Mouse (Mus musculus): ENCODE measurements around the gene Myh7. TPM values are rescaled to one million over a fixed set of nuclear protein-coding genes. Genes with fewer than 3 reads are reported as not detected.

The Myh7 gene
- polyA plus RNA-seq, 1 experiment, result 6.9 TPM

- 57% methylated on average over 15 of the region's 15 CpGs for WGBS
- no peaks in the 10 kb centered on the region for H3K27me3 ChIP-seq (ENCODE audit: control insufficient read depth, insufficient read depth, low read length)
Observed at GRCm38 (mm10) chr14:54938431-54939219, 55.8 kb downstream of the Myh7 start.

GRCm38 (mm10) chr14:54937361-54938182 lies 56.9 kb downstream of the Myh7 start:
- Histone ChIP-seq H3K4me1 (ENCODE audit: control insufficient read depth, insufficient read depth, low read length) (no peaks in the 10 kb centered on the region), H3K27me3 (ENCODE audit: control insufficient read depth, insufficient read depth, low read length) (no peaks in the 10 kb centered on the region), H3K4me3 (replicated peaks; ENCODE audit: insufficient read depth, low read depth, low read length) (no peak overlapping the region), H3K27ac (ENCODE audit: insufficient read depth, low read length) (no peak overlapping the region)
- no peak for DNase-seq
- TF ChIP-seq POLR2A (IDR thresholded peaks at IDR 0.05; ENCODE audit: borderline replicate concordance, insufficient read depth, low read length) (no peak), CTCF (IDR thresholded peaks at IDR 0.05; ENCODE audit: borderline replicate concordance, insufficient read depth, low read depth, low read length) (no peak)
- 84% methylated on average over 16 of the region's 16 CpGs for whole genome bisulfite sequencing

More at GRCm38 (mm10) chr14:54938431-54939219, 55.8 kb downstream of the Myh7 start:
- DNase-seq, result no peak
- H3K27ac ChIP-seq (ENCODE audit: insufficient read depth, low read length), result no peak overlapping the region
- TF ChIP-seq POLR2A (IDR thresholded peaks at IDR 0.05; ENCODE audit: borderline replicate concordance, insufficient read depth, low read length) (no peak), CTCF (IDR thresholded peaks at IDR 0.05; ENCODE audit: borderline replicate concordance, insufficient read depth, low read depth, low read length) (no peak)
- no peaks in the 10 kb centered on the region for H3K4me1 ChIP-seq (ENCODE audit: control insufficient read depth, insufficient read depth, low read length)
- no peak overlapping the region for H3K4me3 ChIP-seq (replicated peaks; ENCODE audit: insufficient read depth, low read depth, low read length)

- TF ChIP-seq POLR2A (IDR thresholded peaks at IDR 0.05; ENCODE audit: borderline replicate concordance, insufficient read depth, low read length) (no peak), CTCF (IDR thresholded peaks at IDR 0.05; ENCODE audit: borderline replicate concordance, insufficient read depth, low read depth, low read length) (no peak)
- Histone ChIP-seq H3K4me3 (replicated peaks; ENCODE audit: insufficient read depth, low read depth, low read length) (peak overlapping the region; percentile 29), H3K4me1 (ENCODE audit: control insufficient read depth, insufficient read depth, low read length) (no peaks in the 10 kb centered on the region), H3K27ac (ENCODE audit: insufficient read depth, low read length) (no peak overlapping the region; the same call in 1 of the 2 replicates), H3K27me3 (ENCODE audit: control insufficient read depth, insufficient read depth, low read length) (no peaks in the 10 kb centered on the region)
- WGBS, result 58% methylated on average over 6 of the region's 6 CpGs
- DNase-seq, result no peak
Observed at GRCm38 (mm10) chr14:54936831-54937160, 57.6 kb downstream of the Myh7 start.

- no peaks in the 10 kb centered on the region for H3K4me1 ChIP-seq (ENCODE audit: control insufficient read depth, insufficient read depth, low read length)
- H3K4me3 ChIP-seq (replicated peaks; ENCODE audit: insufficient read depth, low read depth, low read length), result peak within 1 kb of the TSS; percentile 29
- H3K27me3 ChIP-seq (ENCODE audit: control insufficient read depth, insufficient read depth, low read length), result no peaks in the 10 kb centered on the region
- TF ChIP-seq CTCF (IDR thresholded peaks at IDR 0.05; ENCODE audit: borderline replicate concordance, insufficient read depth, low read depth, low read length), result no peak; the same call in 1 of the 2 replicates
- DNase-seq, result peak; percentile 36 to 65
- H3K27ac ChIP-seq (ENCODE audit: insufficient read depth, low read length), result peak within 1 kb of the TSS; percentile 68; the same call in 1 of the 2 replicates
- 17% methylated on average over 8 of the region's 8 CpGs for WGBS
Observed at GRCm38 (mm10) chr14:54935904-54936830, 58.3 kb downstream of the Myh7 start, which contains the start of gene Cmtm5. Gene Cmtm5, plus strand, starts transcription at chr14:54936261.

GRCm38 (mm10) chr14:54932645-54933150 lies 61.7 kb downstream of the Myh7 start, which contains the start of gene Il25:
Gene Il25, plus strand, starts transcription at chr14:54932695.
- 38% methylated on average over 6 of the region's 6 CpGs for WGBS
- no peak for TF ChIP-seq CTCF (IDR thresholded peaks at IDR 0.05; ENCODE audit: borderline replicate concordance, insufficient read depth, low read depth, low read length)
- Histone ChIP-seq H3K4me1 (ENCODE audit: control insufficient read depth, insufficient read depth, low read length) (0 out of 2 replicates have a peak, but pooled peaks cover 3% of the 10 kb centered on the region), H3K27ac (ENCODE audit: insufficient read depth, low read length) (no peak within 1 kb of the TSS), H3K4me3 (replicated peaks; ENCODE audit: insufficient read depth, low read depth, low read length) (no peak within 1 kb of the TSS), H3K27me3 (ENCODE audit: control insufficient read depth, insufficient read depth, low read length) (no peaks in the 10 kb centered on the region)
- no peak for DNase-seq

- 7% methylated on average over 2 of the region's 2 CpGs for WGBS
- Histone ChIP-seq H3K4me3 (replicated peaks; ENCODE audit: insufficient read depth, low read depth, low read length) (no peak overlapping the region), H3K4me1 (ENCODE audit: control insufficient read depth, insufficient read depth, low read length) (0 out of 2 replicates have a peak, but pooled peaks cover 3% of the 10 kb centered on the region), H3K27ac (ENCODE audit: insufficient read depth, low read length) (no peak overlapping the region), H3K27me3 (ENCODE audit: control insufficient read depth, insufficient read depth, low read length) (no peaks in the 10 kb centered on the region)
- TF ChIP-seq CTCF (IDR thresholded peaks at IDR 0.05; ENCODE audit: borderline replicate concordance, insufficient read depth, low read depth, low read length) (no peak), POLR2A (IDR thresholded peaks at IDR 0.05; ENCODE audit: borderline replicate concordance, insufficient read depth, low read length) (no peak)
- no peak for DNase-seq
Observed at GRCm38 (mm10) chr14:54930431-54930830, 64.0 kb downstream of the Myh7 start.

GRCm38 (mm10) chr14:54929801-54930200 lies 64.6 kb downstream of the Myh7 start:
- H3K4me1 ChIP-seq (ENCODE audit: control insufficient read depth, insufficient read depth, low read length), result 0 out of 2 replicates have a peak, but pooled peaks cover 3% of the 10 kb centered on the region
- no peak overlapping the region for H3K27ac ChIP-seq (ENCODE audit: insufficient read depth, low read length)
- DNase-seq, result no peak
- 72% methylated on average over 5 of the region's 5 CpGs for WGBS
- H3K4me3 ChIP-seq (replicated peaks; ENCODE audit: insufficient read depth, low read depth, low read length), result no peak overlapping the region
- TF ChIP-seq CTCF (IDR thresholded peaks at IDR 0.05; ENCODE audit: borderline replicate concordance, insufficient read depth, low read depth, low read length) (no peak), POLR2A (IDR thresholded peaks at IDR 0.05; ENCODE audit: borderline replicate concordance, insufficient read depth, low read length) (no peak)
- no peaks in the 10 kb centered on the region for H3K27me3 ChIP-seq (ENCODE audit: control insufficient read depth, insufficient read depth, low read length)

All from cerebellum, adult 2 months (tissue).